Mouse (Mus musculus): Measurements from ENCODE around the gene Ggta1. TPM values are rescaled to one million over a fixed set of nuclear protein-coding genes. Genes with fewer than 3 reads are reported as not detected.

Gene Ggta1
- total RNA-seq, 2 experiments from 2014 or later, result 3.3 to 3.8 TPM

DNA sequence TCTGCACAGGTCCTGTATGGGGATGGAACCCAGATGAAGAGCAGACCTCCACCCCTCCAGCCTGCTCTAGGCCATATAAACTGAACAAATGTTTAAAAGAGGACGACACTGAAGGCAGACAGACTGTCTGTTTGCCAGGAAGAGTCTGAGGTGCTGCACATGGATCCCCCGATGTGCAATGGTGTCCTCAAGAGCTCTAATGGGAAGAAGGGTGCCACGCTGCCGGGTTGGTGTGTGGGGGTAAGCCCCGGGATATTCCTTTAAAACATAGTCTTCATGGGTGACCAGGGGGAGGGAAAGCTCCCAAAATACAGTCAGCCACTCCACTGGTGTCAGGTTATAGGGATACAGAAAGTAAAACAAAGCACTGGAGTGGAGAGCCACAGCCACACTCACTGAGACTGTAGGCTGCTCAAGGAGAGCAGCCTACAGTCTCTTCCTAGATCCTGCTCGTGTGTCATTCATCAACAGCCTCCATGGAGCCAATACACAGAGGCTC, 18.2 kb downstream of the Ggta1 start:
- intact Hi-C loops (cut with DNase I), result no loop called here
- DNase-seq (ENCODE audit: low spot score in 2 of 2), result no peak

DNA sequence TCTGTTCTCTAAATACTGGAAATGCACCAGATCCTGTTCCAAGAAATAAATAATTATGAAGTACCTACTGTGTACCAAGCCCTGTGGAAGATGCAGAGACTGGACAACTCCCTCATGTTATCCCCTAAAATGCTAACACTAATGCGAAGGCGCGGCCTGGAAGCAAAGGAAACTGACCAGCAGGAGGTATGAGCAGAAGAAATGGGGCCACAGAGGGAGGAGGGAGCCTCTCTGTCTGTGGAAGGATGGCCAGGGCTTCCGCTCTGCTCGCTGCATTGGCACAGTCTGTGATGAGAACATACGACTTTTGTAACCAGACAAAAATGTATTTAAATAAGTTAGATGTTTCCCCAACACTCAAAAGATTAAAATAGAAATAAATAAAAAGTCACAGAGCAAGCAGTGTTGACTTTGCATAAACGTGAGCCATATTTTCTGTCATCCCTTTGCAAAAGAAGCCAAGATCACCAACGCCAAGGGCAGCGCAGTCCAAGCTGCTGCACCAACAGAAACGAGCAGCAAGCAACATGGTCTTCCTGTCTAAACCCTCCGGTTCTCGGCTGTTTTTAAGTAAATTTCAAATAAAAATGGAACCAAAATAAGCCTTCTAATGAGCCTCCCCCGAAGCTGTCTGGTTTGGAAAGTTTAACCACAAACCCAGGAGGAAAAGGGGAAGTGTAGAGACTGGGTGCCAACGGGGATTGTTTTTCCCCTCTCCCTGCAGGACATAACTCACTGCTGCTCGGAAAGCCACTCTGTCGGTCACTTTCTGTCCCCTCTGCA, 18.9 kb downstream of the Ggta1 start:
- DNase-seq (ENCODE audit: low spot score in 2 of 2), result no peak
- intact Hi-C loops (cut with DNase I), result no loop called here

DNA sequence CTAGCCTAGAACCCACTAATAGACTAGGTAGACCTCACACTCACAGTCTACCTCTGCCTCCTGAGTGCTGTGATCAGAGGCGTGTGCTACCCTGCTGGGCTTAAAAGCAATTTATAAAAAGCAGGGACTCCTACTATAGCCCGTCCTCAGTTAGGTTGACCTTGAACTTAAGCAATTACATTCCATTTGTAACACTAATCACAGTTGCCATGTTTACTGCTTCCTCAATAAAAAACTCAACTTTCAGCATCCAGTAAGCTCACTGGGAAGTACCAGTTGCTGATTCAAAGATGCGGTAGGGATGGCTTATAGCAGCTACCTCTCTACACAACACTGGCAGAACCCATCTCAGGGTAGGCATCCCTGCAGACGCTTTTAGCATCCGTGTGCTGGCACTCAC, 19.7 kb downstream of the Ggta1 start:
- no peak for DNase-seq (ENCODE audit: low spot score in 2 of 2)
- intact Hi-C loops (cut with DNase I), result no loop called here

DNA sequence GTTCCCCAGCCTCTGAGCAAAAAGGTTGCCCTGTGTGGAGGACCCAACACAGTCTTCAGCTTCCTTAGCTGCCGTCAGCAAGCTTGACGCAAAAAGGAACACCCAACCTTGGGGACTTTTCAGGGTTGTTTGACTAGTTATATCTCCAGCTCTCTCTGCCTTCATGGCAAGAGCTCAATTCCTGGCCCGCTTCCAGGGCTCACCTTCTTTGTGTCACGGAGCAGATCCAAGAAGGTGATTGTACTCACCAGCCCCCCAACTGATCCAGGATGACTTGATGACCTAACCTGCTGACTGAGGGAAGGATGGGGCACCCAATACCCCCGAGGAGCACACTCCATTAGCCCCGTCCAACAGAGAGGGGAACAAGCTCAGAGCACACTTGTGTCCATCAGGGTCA, 21.0 kb downstream of the Ggta1 start:
- intact Hi-C loops (cut with DNase I), result no loop called here
- DNase-seq (ENCODE audit: low spot score in 2 of 2), result no peak

DNA sequence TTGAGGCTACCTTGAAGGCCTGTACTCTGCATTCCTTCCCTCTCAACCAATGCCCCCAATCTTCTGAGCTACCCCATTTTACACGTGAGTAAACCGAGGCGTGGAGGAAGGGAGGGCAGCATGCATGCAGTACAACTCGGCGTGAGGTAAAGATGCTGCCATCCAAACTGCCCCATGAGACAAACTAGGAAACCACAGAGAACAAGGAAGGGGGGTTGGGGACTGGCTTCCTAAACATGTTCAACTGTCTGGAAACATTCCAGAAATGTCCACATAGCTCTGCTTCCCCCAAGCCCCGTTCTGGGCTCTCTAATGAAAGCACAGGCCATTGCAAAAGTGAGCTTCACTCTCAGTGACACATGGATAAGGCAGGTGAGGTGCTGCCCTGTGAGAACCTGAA, 21.6 kb downstream of the Ggta1 start:
- intact Hi-C loops (cut with DNase I), result no loop called here
- DNase-seq (ENCODE audit: low spot score in 2 of 2), result no peak

DNA sequence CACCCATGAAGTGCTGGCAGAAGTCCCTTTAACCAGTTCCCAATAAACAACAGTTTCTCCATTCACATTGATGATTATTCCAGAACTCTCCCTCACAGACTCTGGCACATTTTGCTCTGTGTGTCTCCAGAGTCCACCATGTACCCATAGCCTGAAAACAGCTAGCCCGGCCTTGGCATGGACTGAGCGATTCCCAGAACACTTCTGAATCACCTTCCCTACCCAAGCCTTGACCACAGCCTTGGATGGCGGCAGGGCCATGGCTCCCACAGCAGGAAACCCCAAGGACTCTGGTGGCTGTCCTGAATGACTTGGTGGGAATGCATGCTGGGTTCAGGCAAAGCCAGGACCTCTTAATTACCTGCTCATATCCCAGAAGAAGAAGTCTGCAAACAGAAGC, 22.6 kb downstream of the Ggta1 start:
- intact Hi-C loops (cut with DNase I), result no loop called here
- DNase-seq (ENCODE audit: low spot score in 2 of 2), result no peak

DNA sequence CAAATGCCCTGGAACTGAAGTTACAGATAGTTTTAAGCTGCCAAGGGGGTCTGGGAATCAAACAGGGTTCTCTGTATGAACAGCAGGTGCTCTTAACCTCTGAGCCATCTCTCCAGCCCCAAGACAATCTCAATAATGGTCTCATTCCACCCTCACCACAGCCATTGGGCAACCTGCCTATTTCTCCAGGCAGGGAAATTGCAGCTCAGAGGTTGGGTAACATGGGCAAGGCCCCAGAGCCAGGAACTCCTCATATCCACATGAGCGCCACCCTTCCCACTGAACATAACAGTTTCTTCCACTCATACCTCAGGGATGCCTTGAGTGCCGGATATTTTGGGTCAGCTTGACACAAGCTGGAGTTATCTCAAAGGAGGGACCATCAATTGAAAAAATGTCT, 25.2 kb downstream of the Ggta1 start:
- intact Hi-C loops (cut with DNase I), result no loop called here
- DNase-seq (ENCODE audit: low spot score in 2 of 2), result no peak

DNA sequence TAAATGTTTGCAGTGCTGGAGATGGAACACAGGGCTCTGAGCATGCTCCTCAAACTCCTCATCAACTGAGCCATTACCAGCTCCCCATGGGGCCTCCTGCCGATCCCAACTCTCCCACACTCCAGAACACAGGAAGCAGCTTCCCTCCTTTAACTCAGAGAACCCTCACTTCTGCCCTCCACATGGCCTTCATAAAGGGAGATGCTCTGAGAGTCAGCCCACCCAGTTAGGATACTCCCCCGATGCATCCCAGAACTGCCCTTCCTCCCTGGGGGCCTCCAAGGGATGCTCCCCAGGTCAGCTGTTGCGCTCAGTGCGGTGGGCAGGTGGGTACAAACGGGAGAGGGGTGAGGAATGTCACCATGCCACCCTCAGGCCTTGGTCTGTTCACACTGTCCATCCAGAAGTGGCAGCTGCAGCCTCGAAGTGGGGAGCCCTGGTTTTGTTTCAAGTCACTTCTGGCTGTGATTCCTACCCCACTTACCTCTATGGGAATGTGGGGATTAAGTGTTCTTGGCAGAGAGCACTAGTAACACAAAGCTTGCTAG, 28.4 kb downstream of the Ggta1 start:
- intact Hi-C loops (cut with DNase I), result no loop called here
- no peak for DNase-seq (ENCODE audit: low spot score in 2 of 2)

DNA sequence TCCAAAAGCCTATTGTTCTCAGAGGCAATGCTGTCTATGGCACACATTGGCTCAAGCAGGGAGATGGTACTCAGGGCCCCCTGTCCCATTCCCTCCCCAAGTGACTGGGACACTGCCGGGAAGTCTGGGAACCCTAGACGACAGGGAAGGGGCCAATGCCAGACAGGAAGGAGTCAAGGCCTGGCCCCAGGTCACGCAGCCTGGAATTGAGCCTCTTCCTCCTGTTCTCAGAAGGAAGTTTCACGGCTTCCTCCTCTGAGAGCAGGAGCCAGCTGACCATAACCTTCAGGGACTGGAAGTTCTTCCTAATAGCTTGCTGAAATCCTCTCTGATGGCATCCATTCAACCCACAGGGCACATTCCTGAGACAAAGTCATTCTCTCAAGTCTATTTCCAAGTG, 29.6 kb downstream of the Ggta1 start:
- intact Hi-C loops (cut with DNase I), result no loop called here
- DNase-seq (ENCODE audit: low spot score in 2 of 2), result no peak

DNA sequence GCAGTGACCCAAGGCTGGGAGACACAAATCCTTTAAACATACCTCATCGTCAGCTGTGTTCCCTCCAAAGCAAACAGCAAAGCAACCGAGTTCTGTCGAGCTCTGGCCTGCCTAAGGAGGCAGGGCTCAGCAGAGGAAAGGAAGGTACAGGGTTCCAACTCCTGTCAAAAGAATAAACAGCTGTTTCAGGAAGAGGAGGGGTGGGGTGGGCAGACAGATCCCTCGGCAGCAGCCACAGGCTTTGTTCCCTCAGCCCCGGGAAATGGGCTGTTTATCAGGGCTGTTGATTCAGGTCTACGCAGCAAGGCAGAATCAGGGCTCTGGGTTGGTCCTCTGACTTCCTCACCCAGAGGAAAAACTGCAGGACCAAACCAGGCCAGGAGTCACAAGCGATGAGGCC, 30.6 kb downstream of the Ggta1 start:
- intact Hi-C loops (cut with DNase I), result no loop called here
- DNase-seq (ENCODE audit: low spot score in 2 of 2), result no peak

DNA sequence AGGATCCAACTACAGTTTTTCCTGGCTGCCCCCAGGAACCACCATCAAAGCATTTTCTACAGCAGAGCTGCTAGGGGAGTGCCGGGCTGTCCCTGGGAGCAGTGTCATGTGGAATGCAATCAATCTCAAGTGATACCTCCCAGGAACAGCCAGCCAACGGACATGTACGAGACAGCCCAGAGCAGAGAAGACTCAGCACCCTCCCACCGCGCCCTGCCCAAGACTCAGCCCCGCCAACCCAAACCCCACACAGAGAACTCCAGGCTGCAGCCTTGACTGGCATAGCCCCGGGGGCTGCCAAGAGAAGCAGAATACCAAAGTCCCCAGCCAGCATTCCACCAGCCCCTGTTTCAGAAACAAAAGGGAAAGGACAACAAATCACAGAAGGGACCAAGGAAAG, 31.0 kb downstream of the Ggta1 start:
- intact Hi-C loops (cut with DNase I), result no loop called here
- no peak for DNase-seq (ENCODE audit: low spot score in 2 of 2)

DNA sequence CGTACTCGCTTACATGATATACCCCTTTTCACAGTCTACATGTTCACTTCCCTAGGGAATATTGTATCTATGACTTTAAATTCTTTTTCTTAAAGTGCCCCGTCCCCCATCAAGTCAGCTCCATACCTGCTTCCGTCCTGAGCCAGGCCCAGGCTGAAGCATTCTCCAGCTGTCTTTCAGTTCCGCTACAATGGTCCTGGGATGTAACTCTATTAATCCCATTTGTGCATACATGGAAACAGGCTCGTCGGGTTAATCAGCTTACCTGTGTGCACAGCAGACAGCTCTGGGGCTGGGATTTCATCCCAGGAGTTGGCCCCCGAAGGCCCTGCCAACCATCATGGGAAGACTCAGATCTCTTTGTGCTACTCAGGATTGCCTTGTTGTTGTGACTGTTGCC, 32.2 kb downstream of the Ggta1 start:
- intact Hi-C loops (cut with DNase I), result no loop called here

DNA sequence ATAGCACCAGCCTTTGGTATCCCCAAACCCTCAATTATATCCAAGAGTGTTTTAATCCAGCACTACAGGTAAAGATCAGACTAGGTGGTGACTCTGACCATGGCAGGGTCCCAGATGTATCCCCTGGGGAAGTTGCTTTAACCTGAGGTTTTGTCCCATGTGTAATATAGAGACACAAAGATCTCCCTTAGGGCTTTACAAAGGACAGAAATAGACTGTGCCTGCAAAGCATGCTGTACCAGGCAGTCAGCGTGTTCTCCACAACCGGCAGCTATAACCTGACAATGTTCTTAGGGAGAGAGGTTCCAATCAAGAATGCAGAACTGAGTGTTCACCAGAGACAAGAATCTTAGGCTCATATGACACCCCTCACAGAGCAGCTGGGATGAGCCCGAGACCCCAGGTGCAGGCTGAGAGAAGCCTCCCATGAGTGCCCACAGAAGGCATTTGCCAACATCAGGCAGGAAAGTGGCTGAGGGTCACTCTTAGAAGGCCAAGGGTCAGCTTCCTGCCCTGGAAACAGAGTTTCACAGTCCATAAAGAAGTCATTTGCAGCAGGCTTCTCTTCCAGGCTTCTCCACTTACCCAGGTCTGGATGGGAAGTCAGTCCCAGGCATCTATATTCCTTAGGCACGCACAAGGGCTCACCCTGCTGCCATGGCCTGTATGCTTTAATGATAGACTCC, 34.3 kb downstream of the Ggta1 start:
- DNase-seq (ENCODE audit: low spot score in 2 of 2), result no peak
- intact Hi-C loops (cut with DNase I), result no loop called here

More for the DNA sequence above, 32.2 kb downstream of the Ggta1 start:
- no peak for DNase-seq (ENCODE audit: low spot score in 2 of 2)

DNA sequence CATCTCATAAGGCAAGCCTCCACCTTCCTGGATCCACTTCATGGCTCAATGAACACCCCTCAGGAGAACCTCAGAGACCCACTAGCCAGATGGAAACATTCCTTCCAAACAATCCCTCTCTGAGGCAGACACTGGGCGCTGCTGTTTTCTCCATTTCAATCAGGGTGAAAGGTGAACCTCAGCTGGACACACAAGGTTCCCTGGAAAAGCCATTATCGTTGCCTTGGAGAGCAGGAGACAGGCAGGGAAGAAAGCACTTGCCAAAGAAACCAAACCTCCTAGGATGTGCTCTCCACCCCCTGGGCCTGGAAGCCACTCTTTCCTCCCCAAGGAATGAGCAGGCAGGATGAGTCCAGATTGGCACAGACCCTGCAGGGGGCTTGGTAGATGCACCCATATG, 35.5 kb downstream of the Ggta1 start:
- intact Hi-C loops (cut with DNase I), result no loop called here
- no peak for DNase-seq (ENCODE audit: low spot score in 2 of 2)

DNA sequence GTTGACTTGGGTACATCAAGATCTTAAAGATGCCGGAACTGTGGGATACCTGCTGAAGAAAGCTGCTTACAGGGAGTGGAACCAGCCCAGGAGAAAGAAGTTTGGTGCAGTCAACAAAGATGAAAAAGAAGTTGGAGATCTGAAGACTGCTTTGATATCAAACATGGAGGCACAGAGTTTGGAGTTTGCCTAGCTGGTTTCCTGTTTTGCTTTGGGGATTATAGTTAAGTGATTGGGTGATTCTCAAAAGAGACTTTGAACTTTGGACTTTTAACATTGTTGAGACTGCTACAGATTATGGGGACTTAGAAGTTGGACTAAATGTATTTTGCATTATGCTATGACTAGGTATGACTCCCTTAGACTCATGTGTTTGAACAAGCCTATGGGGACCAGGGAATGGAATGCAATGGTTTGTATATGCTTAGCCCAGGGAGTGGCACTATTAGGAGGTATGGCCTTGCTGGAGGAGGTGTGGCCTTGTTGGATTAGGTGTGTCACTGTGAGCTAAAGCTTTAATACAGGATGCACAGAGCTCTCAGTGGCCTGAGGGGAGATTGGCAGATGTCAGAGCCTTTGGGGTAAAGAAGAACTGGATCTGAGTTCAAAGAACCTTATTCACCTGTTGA, 39.2 kb downstream of the Ggta1 start:
- DNase-seq (ENCODE audit: low spot score in 2 of 2), result no peak
- intact Hi-C loops (cut with DNase I), result no loop called here

DNA sequence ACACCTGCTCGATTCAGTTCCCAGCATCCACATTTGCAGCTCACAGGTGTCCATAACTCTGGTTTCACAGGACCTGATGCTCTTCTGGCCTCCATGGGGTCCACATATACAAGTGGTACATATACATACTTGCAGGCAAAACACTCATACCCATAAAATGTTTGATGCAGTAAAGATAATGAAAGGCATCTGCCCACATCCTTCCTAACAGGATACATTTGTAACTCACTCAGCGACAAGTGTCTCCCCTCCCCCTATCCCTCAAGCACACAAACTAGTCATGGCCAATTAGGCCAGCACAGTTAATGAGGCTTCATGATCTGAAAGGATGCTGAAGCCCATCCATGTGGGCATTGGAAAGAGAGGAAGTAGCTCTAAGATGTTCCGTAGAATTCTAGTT, 40.6 kb downstream of the Ggta1 start:
- intact Hi-C loops (cut with DNase I), result no loop called here
- no peak for DNase-seq (ENCODE audit: low spot score in 2 of 2)

DNA sequence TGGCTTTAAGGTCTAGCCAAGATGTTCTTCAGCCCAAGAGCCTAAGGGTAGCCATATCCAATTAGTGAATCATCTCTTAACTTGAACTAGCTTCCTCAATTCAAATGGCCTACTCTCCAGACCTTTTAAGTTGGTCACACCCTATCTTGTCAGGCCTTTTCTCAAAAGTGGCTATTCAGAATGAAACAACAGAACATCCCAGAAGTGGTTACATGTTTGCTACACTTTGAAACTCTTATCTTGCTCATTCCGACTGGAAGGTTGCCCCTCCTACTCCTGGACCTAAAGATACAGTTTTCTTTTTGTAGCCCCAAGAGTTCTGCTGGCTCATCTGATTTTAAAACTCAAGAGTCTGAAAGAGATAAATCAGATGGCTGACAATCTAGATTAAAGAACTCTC, 42.4 kb downstream of the Ggta1 start:
- no peak for DNase-seq (ENCODE audit: low spot score in 2 of 2)
- intact Hi-C loops (cut with DNase I), result no loop called here

DNA sequence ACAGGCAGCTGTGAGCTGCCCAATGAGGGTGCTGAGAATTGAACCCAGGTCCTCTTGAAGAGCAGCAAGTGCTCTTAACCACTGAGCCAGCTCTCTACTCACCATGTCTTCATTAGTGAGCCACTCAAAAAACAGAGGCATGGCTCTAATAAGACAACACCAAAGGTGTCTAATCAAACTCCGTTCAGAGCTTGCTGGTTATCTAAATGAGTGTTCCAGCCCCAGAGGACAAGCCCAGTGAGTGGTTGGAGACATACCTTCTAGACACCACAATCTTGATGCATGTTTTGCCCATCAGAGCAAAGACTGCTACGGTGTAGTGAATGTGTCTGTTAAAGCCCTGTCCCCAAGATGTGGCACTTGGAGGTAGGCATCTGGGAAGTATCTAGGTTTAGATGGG, 43.4 kb downstream of the Ggta1 start:
- intact Hi-C loops (cut with DNase I), result no loop called here
- DNase-seq (ENCODE audit: low spot score in 2 of 2), result no peak

DNA sequence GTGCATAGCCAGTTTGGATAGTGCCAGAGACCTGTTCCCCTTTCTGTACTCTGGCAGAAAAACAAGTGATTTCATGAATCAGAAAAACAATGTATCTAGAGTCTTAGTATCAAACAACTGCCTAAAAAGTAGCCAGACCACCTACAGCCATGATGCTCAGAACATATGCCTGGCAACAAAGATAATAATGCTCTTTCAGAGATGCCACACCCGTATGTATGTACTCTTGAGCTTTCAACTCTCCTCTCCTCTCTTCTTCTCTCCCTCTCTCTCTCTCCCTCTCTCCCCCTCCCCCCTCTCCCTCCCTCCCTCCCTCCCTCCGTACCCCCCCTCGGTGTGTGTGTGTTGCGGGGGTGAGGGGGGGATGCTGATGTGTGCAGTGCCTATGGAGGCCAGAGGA, 43.8 kb downstream of the Ggta1 start:
- intact Hi-C loops (cut with DNase I), result no loop called here
- no peak for DNase-seq (ENCODE audit: low spot score in 2 of 2)

DNA sequence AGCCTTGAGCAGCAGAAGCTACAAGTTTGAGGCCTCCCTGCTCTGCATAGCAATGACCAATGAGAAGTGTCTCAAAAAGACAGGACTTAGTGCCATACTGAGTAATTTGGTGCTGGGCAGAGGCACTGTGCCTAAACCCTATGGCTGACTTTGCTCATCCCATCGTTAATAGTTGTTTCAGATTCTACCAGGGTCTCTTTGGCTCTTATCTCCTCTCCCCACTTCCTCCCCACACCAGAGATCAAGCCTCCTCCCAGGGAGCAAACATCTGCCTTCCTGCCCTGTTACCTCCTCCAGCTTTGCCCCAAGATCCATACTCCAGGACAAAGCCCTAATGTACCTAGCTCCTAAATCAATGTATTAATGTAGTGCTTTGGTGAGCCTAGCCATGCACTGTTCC, 45.8 kb downstream of the Ggta1 start:
- DNase-seq (ENCODE audit: low spot score in 2 of 2), result no peak
- intact Hi-C loops (cut with DNase I), result no loop called here

DNA sequence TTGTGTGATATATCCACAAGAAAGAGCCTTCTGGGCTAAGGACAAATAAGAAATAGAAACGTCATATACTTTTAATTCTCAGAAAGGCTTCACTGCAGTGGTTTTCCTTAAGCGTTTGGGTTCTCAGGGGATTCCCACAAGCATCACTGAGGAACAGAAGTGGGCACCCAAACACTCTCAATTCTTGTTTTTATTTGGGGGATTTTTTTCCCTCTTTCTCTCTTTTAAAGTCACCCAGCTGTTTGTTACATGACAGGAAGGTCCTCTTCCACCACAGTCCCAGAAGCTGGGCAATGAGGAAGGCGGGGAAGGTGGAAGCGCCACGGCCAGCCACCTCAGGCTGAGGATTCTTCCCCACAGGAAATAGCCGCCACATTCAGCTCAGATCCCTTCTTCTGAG, 46.6 kb downstream of the Ggta1 start:
- DNase-seq (ENCODE audit: low spot score in 2 of 2), result no peak
- intact Hi-C loops (cut with DNase I), result no loop called here

All from left cerebral cortex, postnatal 36 days (tissue).